Mouse (Mus musculus) liver, embryonic 12.5 days (tissue): ENCODE measurements around the gene Slc12a9. TPM values are rescaled to one million over a fixed set of nuclear protein-coding genes. Genes with fewer than 3 reads are reported as not detected.
A peak's percentile ranks its signal among the peaks of the same experiment; 100 is the strongest.

ENCODE experiments used
- ATAC-seq: fragments of 200-750 bp; cut with Nextera tagmentation; 2 replicates; pipeline ENCODE4 v1.8.0; 2017; ENCODE audit warnings: moderate number of reproducible peaks, mild to moderate bottlenecking, moderate library complexity
- H3K27ac ChIP-seq: fragments of 300-500 bp; sonication (generic); 2 replicates; pipeline ENCODE4 v1.5.1; 2016; ENCODE audit warnings: mild to moderate bottlenecking
- H3K27me3 ChIP-seq: fragments of 300-500 bp; sonication (generic); replicated peaks from 2 replicates; pipeline ENCODE4 v1.6.1; 2016; ENCODE audit warnings: mild to moderate bottlenecking, moderate library complexity
- H3K36me3 ChIP-seq: fragments of 300-500 bp; sonication (generic); 2 replicates; pipeline ENCODE4 v1.6.1; 2016; ENCODE audit warnings: mild to moderate bottlenecking, moderate library complexity
- H3K4me1 ChIP-seq: fragments of 300-500 bp; sonication (generic); 2 replicates; pipeline ENCODE4 v1.6.1; 2016
- H3K4me2 ChIP-seq: fragments of 300-500 bp; sonication (generic); 2 replicates; pipeline ENCODE4 v1.6.1; 2016; ENCODE audit warnings: mild to moderate bottlenecking, moderate library complexity
- H3K4me3 ChIP-seq: fragments of 300-500 bp; sonication (generic); 2 replicates; pipeline ENCODE4 v1.5.1; 2016; ENCODE audit warnings: mild to moderate bottlenecking, moderate library complexity
- H3K9ac ChIP-seq: fragments of 300-500 bp; sonication (generic); 2 replicates; pipeline ENCODE4 v1.6.1; 2016; ENCODE audit warnings: mild to moderate bottlenecking, moderate library complexity
- H3K9me3 ChIP-seq: fragments of 300-500 bp; sonication (generic); replicated peaks from 2 replicates; pipeline ENCODE4 v1.6.1; 2016; ENCODE audit warnings: mild to moderate bottlenecking, moderate library complexity
- WGBS: fragments of 180-500 bp; shearing (Covaris S2); methylation state at CpG from one replicate; pipeline ENCODE4 v1.1.7; 2016; ENCODE audit not compliant: insufficient replicate concordance; 5-methylcytosine and 5-hydroxymethylcytosine counted together
- polyA plus RNA-seq: library from polyadenylated mRNA; unstranded; fragments of >200 nt; fragmentation: Nextera tagmentation; extraction: Ambion mirVana; gene quantifications from 2 replicates; pipeline ENCODE4 v1.2.1, GENCODE M21; 2016

The Slc12a9 gene
- polyA plus RNA-seq, 1 experiment from 2014 or later: 5.0 TPM

GRCm38 (mm10) chr5:137345821-137346220, 12.4 kb upstream of the Slc12a9 start:
- H3K9ac ChIP-seq: no peak overlapping the region
- 0 out of 2 replicates have a peak, but pooled peaks have one; percentile 46 for ATAC-seq
- H3K4me1 ChIP-seq: peaks cover 15% of the 10 kb centered on the region
- no peaks in the 10 kb centered on the region for H3K36me3 ChIP-seq
- peaks cover 48% of the 10 kb centered on the region for H3K27me3 ChIP-seq
- peak overlapping the region; percentile 76; the same call in 1 of the 2 replicates for H3K27ac ChIP-seq
- WGBS: 22% methylated on average over 9 of the region's 9 CpGs
- no peak overlapping the region for H3K4me3 ChIP-seq
- H3K9me3 ChIP-seq: no peaks in the 10 kb centered on the region
- H3K4me2 ChIP-seq: no peak overlapping the region

- H3K27ac ChIP-seq: no peak overlapping the region
- H3K4me1 ChIP-seq: peaks cover 30% of the 10 kb centered on the region
- H3K4me3 ChIP-seq: no peak overlapping the region
- H3K36me3 ChIP-seq: no peaks in the 10 kb centered on the region
- no peak overlapping the region for H3K4me2 ChIP-seq
- H3K9me3 ChIP-seq: no peaks in the 10 kb centered on the region
- no peak for ATAC-seq
- peaks cover 29% of the 10 kb centered on the region for H3K27me3 ChIP-seq
- no peak overlapping the region for H3K9ac ChIP-seq
These were observed 10.5 kb upstream of the Slc12a9 start for GRCm38 (mm10) chr5:137343869-137344268.

DNA sequence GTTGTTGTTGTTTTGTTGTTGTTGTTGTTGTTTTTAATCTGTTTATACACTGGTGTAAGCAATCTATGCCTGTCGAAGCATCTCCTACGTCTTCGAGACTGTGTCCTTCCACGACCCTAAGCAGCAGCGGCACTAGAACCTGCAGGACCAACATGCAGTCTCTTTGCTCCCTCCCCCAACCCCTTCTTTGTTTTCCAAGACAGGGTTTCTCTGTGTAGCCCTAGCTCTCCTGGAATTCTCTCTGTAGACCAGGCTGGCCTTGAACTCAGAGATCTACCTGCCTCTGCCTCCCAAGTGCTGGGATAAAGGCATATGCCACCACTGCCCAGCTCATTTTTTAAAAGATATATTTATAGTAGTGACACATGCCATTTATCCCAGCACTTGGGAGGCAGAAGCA, 10.0 kb upstream of the Slc12a9 start:
- WGBS: 73% methylated on average over 5 of the region's 5 CpGs
- H3K9me3 ChIP-seq: no peaks in the 10 kb centered on the region
- H3K36me3 ChIP-seq: no peaks in the 10 kb centered on the region
- H3K4me3 ChIP-seq: no peak overlapping the region
- H3K9ac ChIP-seq: no peak overlapping the region
- no peak for ATAC-seq
- no peak overlapping the region for H3K27ac ChIP-seq
- H3K4me1 ChIP-seq: peaks cover 30% of the 10 kb centered on the region
- peaks cover 24% of the 10 kb centered on the region for H3K27me3 ChIP-seq
- H3K4me2 ChIP-seq: no peak overlapping the region

DNA sequence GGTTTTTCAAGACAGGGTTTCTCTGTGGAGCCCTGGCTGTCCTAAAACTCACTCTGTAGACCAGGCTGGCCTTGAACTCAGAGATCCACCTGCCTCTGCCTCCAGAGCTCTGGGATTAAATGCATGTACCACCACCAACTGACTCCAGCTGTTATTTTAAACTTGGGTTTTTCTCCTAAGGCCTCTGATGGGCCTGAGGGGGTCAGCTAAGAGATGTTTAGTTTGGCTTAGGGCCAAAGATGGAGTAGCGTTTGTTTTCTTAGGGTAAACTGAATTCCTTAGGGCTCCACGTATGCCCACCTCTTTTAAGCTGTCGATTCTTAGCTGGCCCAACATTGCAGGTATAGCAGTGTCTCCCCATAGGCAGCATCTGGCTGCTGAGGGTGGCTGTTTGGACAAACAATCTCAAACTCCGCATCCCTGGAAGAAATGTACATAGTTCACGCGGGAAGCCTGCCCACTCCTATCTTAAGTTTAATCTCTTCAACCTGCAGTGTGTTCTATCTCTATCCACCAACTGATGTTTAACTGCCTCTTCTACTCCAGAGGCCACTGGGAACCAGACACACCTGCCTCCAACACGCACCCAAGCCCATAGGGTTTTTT, 9.1 kb upstream of the Slc12a9 start:
- no peak overlapping the region for H3K4me3 ChIP-seq

GRCm38 (mm10) chr5:137340222-137340621, 6.8 kb upstream of the Slc12a9 start:
- 52% methylated on average over 6 of the region's 6 CpGs for WGBS
- Histone ChIP-seq H3K4me3 (no peak overlapping the region), H3K9ac (no peak overlapping the region), H3K36me3 (no peaks in the 10 kb centered on the region), H3K9me3 (no peaks in the 10 kb centered on the region), H3K27me3 (no peaks in the 10 kb centered on the region), H3K27ac (no peak overlapping the region), H3K4me2 (no peak overlapping the region), H3K4me1 (peaks cover 39% of the 10 kb centered on the region)
- no peak for ATAC-seq

More for the DNA sequence above, 9.1 kb upstream of the Slc12a9 start:
- 64% methylated on average over 7 of the region's 7 CpGs for WGBS
- no peak overlapping the region for H3K27ac ChIP-seq
- no peak for ATAC-seq
- peaks cover 15% of the 10 kb centered on the region for H3K27me3 ChIP-seq
- H3K9ac ChIP-seq: no peak overlapping the region
- H3K36me3 ChIP-seq: no peaks in the 10 kb centered on the region
- H3K4me2 ChIP-seq: no peak overlapping the region
- no peaks in the 10 kb centered on the region for H3K9me3 ChIP-seq
- peaks cover 36% of the 10 kb centered on the region for H3K4me1 ChIP-seq

DNA sequence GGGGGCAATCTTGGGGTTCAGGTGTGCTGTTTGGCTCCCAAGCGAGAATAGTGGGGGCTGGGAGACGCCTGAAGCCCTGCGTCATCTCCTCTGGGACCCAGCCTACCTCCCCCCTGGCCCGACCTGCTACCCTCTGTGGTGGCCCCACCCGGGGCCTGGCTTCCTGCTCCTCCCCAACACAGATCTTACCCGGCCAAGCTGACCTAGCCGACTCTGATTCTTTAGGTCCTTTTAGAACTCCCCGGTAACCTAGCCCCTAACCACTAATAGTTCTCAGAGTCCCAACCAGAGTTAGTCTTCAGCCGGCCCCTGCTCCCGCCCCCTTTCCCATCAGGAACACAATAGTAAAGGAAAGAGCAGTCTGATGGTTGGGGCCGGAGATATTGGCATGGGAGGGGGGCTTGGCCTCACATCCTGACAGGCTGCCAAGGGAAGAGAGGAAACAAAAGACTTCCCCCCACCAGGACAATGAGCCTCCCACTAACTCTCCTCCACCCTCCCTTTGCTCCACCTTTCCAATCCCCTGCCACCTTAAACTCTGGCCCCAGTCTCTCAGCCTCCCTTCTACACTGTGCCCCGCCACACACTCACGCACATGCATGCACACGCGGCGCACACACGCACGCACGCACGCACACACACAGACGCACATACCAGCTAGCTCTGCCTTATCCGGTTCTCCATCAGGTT, 6.0 kb upstream of the Slc12a9 start:
- no peaks in the 10 kb centered on the region for H3K9me3 ChIP-seq
- H3K27ac ChIP-seq: peak overlapping the region; percentile 58
- H3K27me3 ChIP-seq: no peaks in the 10 kb centered on the region
- peak overlapping the region; percentile 86 for H3K4me2 ChIP-seq
- H3K4me1 ChIP-seq: peaks cover 40% of the 10 kb centered on the region
- peak overlapping the region; percentile 48 for H3K9ac ChIP-seq
- peak overlapping the region; percentile 57 for H3K4me3 ChIP-seq
- ATAC-seq: 0 out of 2 replicates have a peak, but pooled peaks have one; percentile 46
- 18% methylated on average over 22 of the region's 22 CpGs for WGBS
- H3K36me3 ChIP-seq: no peaks in the 10 kb centered on the region

DNA sequence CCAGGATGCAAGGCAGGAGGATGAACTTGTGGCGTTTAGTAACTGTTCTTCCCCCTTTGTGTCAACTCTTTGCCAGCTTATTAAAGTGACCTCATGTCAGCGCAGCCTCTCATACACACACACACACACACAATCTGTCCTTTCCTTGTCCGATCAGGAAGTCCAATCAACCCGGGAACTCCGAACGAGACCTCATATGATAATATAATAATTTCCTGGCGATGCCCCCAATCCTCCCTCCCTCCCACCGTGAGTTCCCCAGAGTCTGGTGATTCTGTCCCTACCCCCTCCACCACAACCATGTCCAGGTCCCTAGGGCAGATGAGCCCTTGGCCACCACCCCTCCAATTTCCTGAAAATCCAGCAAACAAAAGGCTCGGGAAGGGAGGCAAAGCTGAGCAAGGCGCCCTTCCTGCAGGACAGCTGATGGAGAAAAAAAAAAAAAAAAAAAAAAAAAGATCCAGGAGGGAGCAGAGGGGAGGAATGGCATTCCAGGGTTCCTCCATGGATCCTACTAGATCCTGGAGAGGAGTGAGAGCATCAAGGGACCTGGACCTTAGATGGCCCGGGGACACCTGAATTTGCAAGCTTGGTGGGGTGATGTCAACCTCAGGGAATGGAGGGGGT, 5.4 kb upstream of the Slc12a9 start:
- Histone ChIP-seq H3K36me3 (no peaks in the 10 kb centered on the region), H3K27ac (peak overlapping the region; percentile 58), H3K27me3 (no peaks in the 10 kb centered on the region), H3K4me1 (peaks cover 46% of the 10 kb centered on the region), H3K9ac (peak overlapping the region; percentile 69), H3K9me3 (no peaks in the 10 kb centered on the region), H3K4me3 (peak overlapping the region; percentile 57), H3K4me2 (peak overlapping the region; percentile 86)
- 0 out of 2 replicates have a peak, but pooled peaks have one; percentile 17 for ATAC-seq
- WGBS: 4% methylated on average over 11 of the region's 11 CpGs

- Histone ChIP-seq H3K4me2 (peak overlapping the region; percentile 86), H3K9me3 (no peaks in the 10 kb centered on the region), H3K27ac (peak overlapping the region; percentile 58), H3K27me3 (no peaks in the 10 kb centered on the region), H3K4me3 (peak overlapping the region; percentile 57), H3K36me3 (no peaks in the 10 kb centered on the region), H3K4me1 (peaks cover 51% of the 10 kb centered on the region), H3K9ac (peak overlapping the region; percentile 69)
- WGBS: under 1% methylated on average over 19 of the region's 19 CpGs
- peak; percentile 83 for ATAC-seq
These were observed 4.9 kb upstream of the Slc12a9 start for GRCm38 (mm10) chr5:137338256-137338655.

DNA sequence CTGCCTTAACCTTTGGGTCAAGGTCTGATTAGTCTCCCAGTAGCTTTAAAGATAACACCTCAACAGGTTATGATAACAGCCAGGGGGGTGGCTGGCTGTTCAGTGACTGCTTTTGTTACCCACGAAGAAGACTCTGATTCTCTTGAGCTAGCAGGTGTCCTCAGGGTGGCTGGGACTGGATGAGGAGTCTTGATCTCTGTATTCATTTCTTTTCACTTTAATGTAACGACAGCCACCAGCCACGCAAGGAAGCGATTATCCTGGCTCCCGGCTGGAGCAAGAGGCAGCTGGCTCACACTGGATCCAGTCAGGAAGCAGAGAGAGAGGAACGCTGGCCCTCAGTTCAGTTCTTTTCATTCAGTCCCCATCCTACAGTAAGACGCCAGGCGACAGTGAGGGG, 3.8 kb upstream of the Slc12a9 start:
- Histone ChIP-seq H3K9me3 (no peaks in the 10 kb centered on the region), H3K4me2 (no peak overlapping the region), H3K36me3 (no peaks in the 10 kb centered on the region), H3K4me3 (no peak overlapping the region), H3K27me3 (no peaks in the 10 kb centered on the region), H3K9ac (no peak overlapping the region), H3K27ac (peak overlapping the region; percentile 55), H3K4me1 (peaks cover 62% of the 10 kb centered on the region)
- 57% methylated on average over 8 of the region's 8 CpGs for WGBS
- no peak for ATAC-seq

DNA sequence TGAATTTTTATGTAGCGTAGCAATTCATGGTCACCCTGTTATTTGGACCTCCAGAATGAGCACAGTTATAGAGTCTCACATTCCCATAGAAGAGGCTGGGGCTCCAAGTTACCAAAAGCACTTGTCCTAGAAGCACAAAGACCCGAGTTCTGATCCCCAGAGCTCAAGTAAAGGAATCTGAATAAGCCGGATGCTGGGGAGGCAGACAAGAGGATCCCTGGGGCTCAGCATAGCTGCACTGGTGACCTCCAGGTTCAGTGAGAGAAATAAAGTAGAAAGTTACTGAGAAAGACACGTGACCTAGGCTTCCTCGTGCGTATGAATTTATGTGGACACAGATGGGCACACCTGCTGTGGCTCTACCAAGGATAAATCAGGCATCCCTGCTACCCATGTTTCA, 1.7 kb upstream of the Slc12a9 start:
- 70% methylated on average over 6 of the region's 6 CpGs for WGBS
- Histone ChIP-seq H3K27me3 (no peaks in the 10 kb centered on the region), H3K27ac (no peak overlapping the region), H3K9me3 (no peaks in the 10 kb centered on the region), H3K4me3 (no peak overlapping the region), H3K9ac (no peak overlapping the region), H3K4me2 (no peak overlapping the region), H3K4me1 (peaks cover 65% of the 10 kb centered on the region), H3K36me3 (peaks cover 3% of the 10 kb centered on the region; the same call in 1 of the 2 replicates)
- ATAC-seq: no peak

DNA sequence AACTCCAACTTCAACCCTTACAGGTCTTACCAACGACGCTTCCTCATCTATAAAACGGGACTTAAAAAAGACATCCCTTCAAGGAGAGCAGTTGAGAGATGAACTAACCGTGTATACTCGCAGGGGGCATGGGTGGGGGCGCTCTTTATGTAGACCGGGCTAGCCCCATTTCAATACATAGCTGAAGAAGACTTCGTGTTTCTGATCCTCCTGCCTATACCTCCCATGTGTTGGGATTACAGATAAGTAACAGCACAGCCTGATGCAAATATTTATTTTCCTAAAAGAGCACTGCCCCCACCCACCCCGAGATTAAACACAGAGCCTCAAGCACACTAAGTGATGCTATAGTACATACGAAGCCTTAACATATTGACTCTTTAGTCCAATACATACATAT, 920 bp upstream of the Slc12a9 start:
- ATAC-seq: no peak
- Histone ChIP-seq H3K36me3 (peaks cover 3% of the 10 kb centered on the region; the same call in 1 of the 2 replicates), H3K9me3 (no peaks in the 10 kb centered on the region), H3K27ac (no peak overlapping the region), H3K4me3 (peak overlapping the region; percentile 71; the same call in 1 of the 2 replicates), H3K4me1 (peaks cover 57% of the 10 kb centered on the region), H3K9ac (no peak overlapping the region), H3K4me2 (peak overlapping the region; percentile 93), H3K27me3 (no peaks in the 10 kb centered on the region)
- 35% methylated on average over 10 of the region's 10 CpGs for WGBS
